Mouse (Mus musculus) megakaryocyte, embryonic 14.5 days (primary cell): ENCODE measurements around the gene Lbhd2. TPM values are rescaled to one million over a fixed set of nuclear protein-coding genes. Genes with fewer than 3 reads are reported as not detected.

Experiments
- H3K27me3 ChIP-seq: replicated peaks from 2 replicates; pipeline ENCODE3; 2012; ENCODE audit warnings: inconsistent platforms
- H3K36me3 ChIP-seq: replicated peaks from 2 replicates; pipeline ENCODE3; 2012; ENCODE audit warnings: low read length, inconsistent platforms, mixed read lengths
- H3K4me1 ChIP-seq: 2 replicates; pipeline ENCODE4 v1.6.1; 2012; ENCODE audit warnings: inconsistent platforms
- H3K4me3 ChIP-seq: replicated peaks from 2 replicates; pipeline ENCODE3; 2012; ENCODE audit warnings: moderate library complexity, mild to moderate bottlenecking, inconsistent platforms
- H3K9me3 ChIP-seq: 2 replicates; pipeline ENCODE4 v1.6.1; 2012; ENCODE audit warnings: inconsistent platforms
- FLI1 ChIP-seq: IDR thresholded peaks from 2 replicates; pipeline ENCODE4 v1.6.1; 2012; ENCODE audit warnings: low read length, inconsistent platforms, mixed read lengths
- GATA1 ChIP-seq: IDR thresholded peaks from 3 replicates; pipeline ENCODE4 v1.6.1; 2012; ENCODE audit warnings: mixed read lengths, low read length, inconsistent platforms, borderline replicate concordance
- polyA plus RNA-seq: library from polyadenylated mRNA; stranded (reverse); fragments of >175 nt; gene quantifications from 2 replicates; pipeline ENCODE4 v1.2.3, GENCODE M21; 2012; ENCODE audit warnings: low replicate concordance; ENCODE audit not compliant: insufficient read depth

Lbhd2 gene
- polyA plus RNA-seq, 1 experiment: not detected

DNA sequence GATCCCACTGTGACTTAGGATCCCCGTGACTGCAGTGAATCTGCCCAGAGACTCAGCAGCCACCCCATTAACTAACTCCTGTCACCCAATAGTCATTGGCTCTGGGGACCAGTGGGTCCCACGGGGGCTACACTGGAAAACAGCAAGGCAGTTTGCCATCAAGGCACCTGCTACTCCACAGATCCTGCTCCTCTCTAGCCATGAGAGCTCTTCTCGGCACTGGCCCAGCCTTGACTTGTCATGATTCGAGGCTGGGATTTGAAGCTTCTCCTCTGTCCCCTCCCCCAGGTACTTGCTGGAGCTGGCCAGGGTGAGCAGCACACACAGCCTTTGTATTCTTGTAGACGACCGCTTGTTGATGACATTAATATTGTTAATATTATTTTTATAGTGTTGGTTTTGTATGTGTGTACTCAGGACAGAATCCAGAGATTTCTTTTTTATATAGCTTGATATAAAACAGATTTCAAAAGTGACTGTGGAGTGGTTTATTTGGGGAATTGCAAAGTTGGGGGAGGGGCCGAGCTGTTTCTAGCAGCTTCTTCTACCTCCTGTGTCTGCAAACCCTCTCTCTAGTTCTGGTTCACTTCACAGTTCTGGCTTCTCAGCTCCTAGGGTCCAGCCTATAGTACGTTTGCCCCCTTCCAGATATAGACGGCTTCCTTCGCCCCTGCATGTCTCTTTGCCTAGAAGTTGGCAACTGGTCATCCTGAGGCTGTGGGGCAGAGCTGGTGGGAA, 48.1 kb downstream of the Lbhd2 start:
- H3K36me3 ChIP-seq: peaks cover 53% of the 10 kb centered on the region
- H3K4me3 ChIP-seq: no peak overlapping the region
- no peak for TF ChIP-seq GATA1
- TF ChIP-seq FLI1: no peak
- H3K4me1 ChIP-seq: peaks cover 60% of the 10 kb centered on the region
- H3K27me3 ChIP-seq: peaks cover 82% of the 10 kb centered on the region
- H3K9me3 ChIP-seq: no peaks in the 10 kb centered on the region

DNA sequence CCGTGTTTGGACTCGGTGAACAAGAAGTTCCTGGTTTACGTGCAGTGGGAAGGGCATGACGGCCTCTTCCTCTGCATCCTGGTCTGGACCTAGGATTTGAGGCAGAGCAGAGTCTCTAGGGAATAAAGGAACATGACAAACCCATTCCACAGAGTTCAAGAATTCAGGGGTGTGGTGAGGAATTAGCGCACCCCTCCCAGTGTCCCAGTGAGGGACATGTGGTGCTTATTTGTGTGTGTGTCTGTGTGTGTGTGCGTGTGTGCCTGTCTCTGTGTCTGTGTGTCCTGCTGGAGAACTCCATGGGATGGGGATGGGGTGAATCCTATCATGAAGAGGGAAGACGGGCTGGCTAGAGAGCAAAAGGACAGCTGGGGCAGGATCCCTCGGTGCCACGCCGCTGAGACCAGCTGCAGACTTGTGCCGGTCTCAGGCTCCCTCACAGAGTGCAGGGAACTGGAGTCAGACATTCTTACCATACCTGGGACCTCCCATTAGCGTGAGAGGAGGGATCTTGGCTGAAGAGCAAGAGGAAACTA, 48.8 kb downstream of the Lbhd2 start:
- TF ChIP-seq GATA1 (no peak), FLI1 (no peak)
- Histone ChIP-seq H3K27me3 (peaks cover 79% of the 10 kb centered on the region), H3K4me3 (no peak overlapping the region), H3K9me3 (no peaks in the 10 kb centered on the region), H3K36me3 (peaks cover 46% of the 10 kb centered on the region), H3K4me1 (peaks cover 60% of the 10 kb centered on the region)

DNA sequence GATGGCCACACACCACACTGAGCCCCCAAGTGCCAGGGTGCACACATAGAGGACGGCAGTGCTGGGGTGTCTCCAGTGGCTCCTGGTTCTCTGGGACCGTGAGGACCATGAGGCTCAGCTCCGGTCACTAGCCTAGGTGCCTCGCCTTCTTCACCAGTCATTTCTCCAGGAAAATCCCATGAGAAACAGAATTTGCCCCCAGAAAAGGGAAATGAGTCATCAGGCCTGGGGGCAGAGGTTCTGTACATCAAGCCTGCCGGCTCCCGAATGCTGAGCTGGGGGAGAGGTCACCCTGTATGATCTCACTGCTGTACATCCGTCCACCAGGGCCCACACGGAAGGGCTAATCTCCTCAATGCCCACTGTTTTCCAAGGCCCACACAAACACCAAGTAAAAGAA, 49.3 kb downstream of the Lbhd2 start:
- TF ChIP-seq FLI1 (no peak), GATA1 (no peak)
- Histone ChIP-seq H3K27me3 (peaks cover 77% of the 10 kb centered on the region), H3K9me3 (no peaks in the 10 kb centered on the region), H3K4me3 (no peak overlapping the region), H3K4me1 (peaks cover 63% of the 10 kb centered on the region), H3K36me3 (peaks cover 41% of the 10 kb centered on the region)

DNA sequence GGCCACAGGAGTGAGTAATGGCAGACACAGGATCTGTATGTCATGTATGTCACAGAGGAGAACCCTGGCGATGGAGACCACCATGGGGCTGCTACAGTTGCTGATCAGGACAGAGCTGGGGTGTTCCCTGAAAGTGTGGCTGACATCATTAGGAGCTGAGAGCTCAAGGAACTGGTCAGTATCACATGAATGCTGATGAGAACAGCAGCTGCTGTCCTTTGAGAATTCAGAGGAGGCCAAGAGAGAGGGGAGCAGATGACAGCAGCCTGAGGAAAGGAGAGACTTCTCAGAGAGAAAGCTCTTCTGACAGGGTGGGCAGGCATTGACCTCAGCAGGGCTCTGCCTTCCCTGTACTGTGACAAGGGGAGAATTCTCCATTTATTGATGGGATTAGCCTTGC, 51.1 kb downstream of the Lbhd2 start:
- peaks cover 82% of the 10 kb centered on the region for H3K4me1 ChIP-seq

More for the DNA sequence above, 51.1 kb downstream of the Lbhd2 start:
- H3K9me3 ChIP-seq: no peaks in the 10 kb centered on the region
- no peak overlapping the region for H3K4me3 ChIP-seq
- peaks cover 66% of the 10 kb centered on the region for H3K27me3 ChIP-seq
- peaks cover 22% of the 10 kb centered on the region for H3K36me3 ChIP-seq
- TF ChIP-seq GATA1 (no peak), FLI1 (no peak)

Other genes starting within 250 kb of the Lbhd2 start
- 5.1 and 13.4 TPM in 2 replicates for gene Traf3, start 240.4 kb upstream of the Lbhd2 start, polyA plus RNA-seq
- gene 4930595D18Rik, start 222.3 kb upstream of the Lbhd2 start, polyA plus RNA-seq: not detected in 2 replicates
- 2.9 TPM in 2 replicates for gene Amn, start 135.7 kb upstream of the Lbhd2 start, polyA plus RNA-seq
- gene Cdc42bpb, start 29.1 kb upstream of the Lbhd2 start, polyA plus RNA-seq: 113 and 131 TPM in 2 replicates
- 38.6 and 61.4 TPM in 2 replicates for gene Exoc3l4, start 10.2 kb downstream of the Lbhd2 start, polyA plus RNA-seq
- gene Tnfaip2, start 35.7 kb downstream of the Lbhd2 start, polyA plus RNA-seq: 1.1 and 11.3 TPM in 2 replicates
- gene Gm266, start 79.0 kb downstream of the Lbhd2 start, polyA plus RNA-seq: 0.22 TPM in 1 of 2 replicates, not detected in the other
- 17.8 and 28.5 TPM in 2 replicates for gene Eif5, start 131.2 kb downstream of the Lbhd2 start, polyA plus RNA-seq
- gene Mark3, start 167.7 kb downstream of the Lbhd2 start, polyA plus RNA-seq: 4.4 and 8.2 TPM in 2 replicates